Mouse (Mus musculus) neural tube, embryonic 13.5 days (tissue): ENCODE measurements around the gene D630045J12Rik. TPM values are rescaled to one million over a fixed set of nuclear protein-coding genes. Genes with fewer than 3 reads are reported as not detected.
A peak's percentile ranks its signal among the peaks of the same experiment; 100 is the strongest.

Experiments used
- ATAC-seq: fragments of 200-750 bp; cut with Nextera tagmentation; 2 replicates; pipeline ENCODE4 v1.8.0; 2017; ENCODE audit warnings: low read depth, mild to moderate bottlenecking, moderate TSS enrichment, moderate library complexity
- H3K27ac ChIP-seq: fragments of 300-500 bp; sonication (generic); replicated peaks from 2 replicates; pipeline ENCODE4 v1.5.1; 2015; ENCODE audit warnings: moderate library complexity, mild to moderate bottlenecking, inconsistent platforms
- H3K27me3 ChIP-seq: fragments of 300-500 bp; sonication (generic); 2 replicates; pipeline ENCODE4 v1.6.1; 2015; ENCODE audit warnings: mild to moderate bottlenecking, inconsistent platforms
- H3K36me3 ChIP-seq: fragments of 300-500 bp; sonication (generic); 2 replicates; pipeline ENCODE4 v1.6.1; 2015; ENCODE audit warnings: mild to moderate bottlenecking, inconsistent platforms
- H3K4me1 ChIP-seq: fragments of 300-500 bp; sonication (generic); replicated peaks from 2 replicates; pipeline ENCODE4 v1.6.1; 2015; ENCODE audit warnings: inconsistent platforms
- H3K4me2 ChIP-seq: fragments of 300-500 bp; sonication (generic); 2 replicates; pipeline ENCODE4 v1.6.1; 2015; ENCODE audit warnings: inconsistent platforms, mild to moderate bottlenecking, moderate library complexity
- H3K4me3 ChIP-seq: fragments of 300-500 bp; sonication (generic); 2 replicates; pipeline ENCODE4 v1.5.1; 2015; ENCODE audit warnings: mild to moderate bottlenecking, inconsistent platforms
- H3K9ac ChIP-seq: fragments of 300-500 bp; sonication (generic); 2 replicates; pipeline ENCODE4 v1.6.1; 2015; ENCODE audit warnings: moderate library complexity, mild to moderate bottlenecking, inconsistent platforms
- H3K9me3 ChIP-seq: fragments of 300-500 bp; sonication (generic); 2 replicates; pipeline ENCODE4 v1.6.1; 2016; ENCODE audit warnings: inconsistent platforms
- whole genome bisulfite sequencing: fragments of 180-500 bp; shearing (Covaris S2); methylation state at CpG from one replicate; pipeline ENCODE4 v1.1.7; 2015; 5-methylcytosine and 5-hydroxymethylcytosine counted together
- polyA plus RNA-seq: library from polyadenylated mRNA; unstranded; fragments of >200 nt; fragmentation: Nextera tagmentation; extraction: Ambion mirVana; gene quantifications from 2 replicates; pipeline ENCODE4 v1.2.1, GENCODE M21; 2015

The D630045J12Rik gene
- polyA plus RNA-seq, 1 experiment from 2014 or later: 14.6 TPM

- H3K36me3 ChIP-seq: peaks cover 62% of the 10 kb centered on the region
- H3K9ac ChIP-seq: peak overlapping the region; percentile 36; the same call in 1 of the 2 replicates
Observed at GRCm38 (mm10) chr6:38165385-38165784, 88.4 kb downstream of the D630045J12Rik start.

DNA sequence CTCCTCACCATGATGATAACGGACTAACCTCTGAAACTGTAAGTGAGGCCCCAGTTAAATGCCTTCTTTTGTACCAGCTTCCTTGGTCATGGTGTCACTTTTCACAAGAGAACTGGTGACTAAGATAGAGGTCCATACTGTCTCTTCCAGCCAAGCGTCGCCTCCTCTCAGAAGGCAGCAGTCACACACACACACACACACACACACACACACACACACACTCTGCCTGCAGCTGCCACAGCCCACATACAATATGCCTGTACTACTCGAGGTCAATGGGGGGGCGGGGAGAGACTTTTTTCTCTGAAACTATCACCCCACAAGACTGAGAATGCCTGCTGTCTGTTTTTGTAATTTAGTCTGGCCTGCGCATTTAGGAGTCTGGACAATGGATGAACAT lies 89.1 kb downstream of the D630045J12Rik start:
- WGBS: 77% methylated on average over 6 of the region's 6 CpGs
- Histone ChIP-seq H3K4me3 (no peak overlapping the region), H3K4me1 (peaks cover 39% of the 10 kb centered on the region), H3K36me3 (peaks cover 55% of the 10 kb centered on the region), H3K4me2 (no peak overlapping the region), H3K9ac (no peak overlapping the region), H3K9me3 (no peaks in the 10 kb centered on the region), H3K27ac (no peak overlapping the region; the same call in 1 of the 2 replicates), H3K27me3 (no peaks in the 10 kb centered on the region)
- ATAC-seq: no peak

More at GRCm38 (mm10) chr6:38165385-38165784, 88.4 kb downstream of the D630045J12Rik start:
- Histone ChIP-seq H3K9me3 (no peaks in the 10 kb centered on the region), H3K4me1 (peaks cover 35% of the 10 kb centered on the region), H3K4me2 (no peak overlapping the region), H3K4me3 (no peak overlapping the region), H3K27me3 (no peaks in the 10 kb centered on the region), H3K27ac (peak overlapping the region; percentile 61)
- WGBS: 67% methylated on average over 6 of the region's 6 CpGs
- ATAC-seq: no peak

DNA sequence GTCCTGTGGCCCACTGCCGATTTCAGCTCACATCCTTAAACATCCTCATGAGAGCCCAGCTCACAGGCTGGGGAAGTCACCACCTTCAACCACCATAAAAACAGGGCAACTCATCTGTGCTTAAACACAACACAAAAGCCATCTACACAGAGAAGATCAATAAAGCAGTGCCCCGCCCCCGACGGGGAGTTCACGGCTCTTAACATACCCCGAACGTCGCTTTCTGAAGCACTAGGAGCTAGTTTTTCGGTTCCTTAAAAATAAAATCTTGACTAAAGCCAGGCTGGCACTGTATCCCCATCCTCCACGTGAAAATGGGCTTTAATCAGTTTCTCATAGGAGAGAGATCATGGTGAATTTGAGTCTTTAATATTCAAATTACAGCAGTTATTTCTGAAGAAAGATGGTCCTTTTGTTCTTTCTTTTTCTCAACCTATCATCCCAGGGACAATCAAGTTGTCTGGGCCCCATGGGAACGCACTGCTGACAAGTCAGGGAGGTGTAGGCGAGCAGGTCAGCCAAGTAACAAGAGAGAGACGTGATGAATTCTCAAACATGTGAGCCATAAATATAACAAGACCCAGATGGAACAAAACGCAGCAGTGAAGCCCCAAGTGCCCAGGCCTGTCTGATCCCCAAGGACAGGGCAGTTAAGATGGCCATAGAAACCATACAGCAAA lies 90.8 kb downstream of the D630045J12Rik start:
- Histone ChIP-seq H3K27ac (peak overlapping the region; percentile 28; the same call in 1 of the 2 replicates), H3K4me1 (peaks cover 56% of the 10 kb centered on the region), H3K9ac (no peak overlapping the region), H3K27me3 (no peaks in the 10 kb centered on the region), H3K9me3 (no peaks in the 10 kb centered on the region), H3K4me3 (no peak overlapping the region), H3K4me2 (no peak overlapping the region), H3K36me3 (peaks cover 38% of the 10 kb centered on the region)
- ATAC-seq: no peak
- WGBS: 14% methylated on average over 14 of the region's 14 CpGs

DNA sequence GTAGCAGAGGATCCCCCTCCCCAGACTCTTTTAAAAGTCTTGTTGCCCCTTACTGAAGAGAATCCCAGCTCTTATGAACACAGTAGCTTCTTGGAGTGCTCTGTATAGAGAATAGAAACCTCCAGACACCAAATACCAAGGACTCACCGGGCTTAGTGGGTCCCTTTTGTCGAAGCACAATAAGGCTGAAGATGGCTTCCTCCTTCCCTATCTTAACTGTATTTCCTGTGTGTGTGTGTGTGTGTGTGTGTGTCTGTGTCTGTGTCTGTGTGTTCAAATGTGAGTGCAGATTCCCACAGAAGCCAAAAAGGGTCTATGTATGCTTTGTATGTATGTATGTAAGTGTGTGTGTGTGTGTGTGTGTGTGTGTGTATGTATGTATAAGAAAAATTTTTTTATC lies 93.3 kb downstream of the D630045J12Rik start:
- Histone ChIP-seq H3K36me3 (peaks cover 40% of the 10 kb centered on the region), H3K4me1 (peaks cover 53% of the 10 kb centered on the region), H3K9me3 (no peaks in the 10 kb centered on the region), H3K9ac (no peak overlapping the region), H3K27me3 (no peaks in the 10 kb centered on the region), H3K4me3 (no peak overlapping the region), H3K27ac (peak overlapping the region; percentile 83), H3K4me2 (no peak overlapping the region)
- ATAC-seq: peak; percentile 15; the same call in 1 of the 2 replicates
- 58% methylated on average over 2 of the region's 2 CpGs for WGBS

- no peak overlapping the region for H3K4me3 ChIP-seq
- H3K9me3 ChIP-seq: no peaks in the 10 kb centered on the region
- peaks cover 48% of the 10 kb centered on the region for H3K4me1 ChIP-seq
- no peak overlapping the region for H3K9ac ChIP-seq
- no peak overlapping the region for H3K4me2 ChIP-seq
- no peaks in the 10 kb centered on the region for H3K27me3 ChIP-seq
- peak; percentile 69 for ATAC-seq
- H3K36me3 ChIP-seq: peaks cover 41% of the 10 kb centered on the region
- H3K27ac ChIP-seq: peak overlapping the region; percentile 83
- 14% methylated on average over 3 of the region's 3 CpGs for WGBS
Observed at GRCm38 (mm10) chr6:38160102-38160501, 93.7 kb downstream of the D630045J12Rik start.

- peak; percentile 36; the same call in 1 of the 2 replicates for ATAC-seq
- Histone ChIP-seq H3K27me3 (no peaks in the 10 kb centered on the region), H3K4me1 (peaks cover 46% of the 10 kb centered on the region), H3K36me3 (peaks cover 44% of the 10 kb centered on the region), H3K4me2 (no peak overlapping the region), H3K27ac (no peak overlapping the region), H3K9ac (no peak overlapping the region), H3K4me3 (no peak overlapping the region), H3K9me3 (no peaks in the 10 kb centered on the region)
- WGBS: 69% methylated on average over 4 of the region's 4 CpGs
Observed at GRCm38 (mm10) chr6:38159576-38159975, 94.2 kb downstream of the D630045J12Rik start.

DNA sequence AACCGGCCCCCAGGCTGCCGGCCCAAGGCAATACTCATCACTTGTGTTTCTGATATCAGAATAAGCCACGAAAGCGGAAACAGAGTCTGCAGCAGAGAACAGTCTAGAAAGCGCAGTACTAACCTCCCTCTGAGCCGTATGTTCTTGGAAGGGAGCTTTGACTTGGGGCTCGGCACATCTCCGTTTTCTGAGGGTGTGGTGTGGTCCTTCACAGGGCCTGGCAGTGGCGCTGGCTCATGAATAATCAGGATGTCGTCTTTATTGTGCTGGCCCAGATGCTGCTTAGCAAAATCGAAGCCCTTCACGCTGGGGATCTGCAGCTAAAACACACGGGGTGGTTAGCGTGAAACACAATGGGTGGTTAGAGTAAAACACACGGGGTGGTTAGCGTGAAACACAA lies 95.9 kb downstream of the D630045J12Rik start:
- ATAC-seq: no peak
- no peak overlapping the region for H3K4me2 ChIP-seq
- H3K9me3 ChIP-seq: no peaks in the 10 kb centered on the region
- H3K4me1 ChIP-seq: peaks cover 37% of the 10 kb centered on the region
- H3K27ac ChIP-seq: peak overlapping the region; percentile 40; the same call in 1 of the 2 replicates
- 0 out of 2 replicates have a peak overlapping the region, but pooled peaks have one; percentile 34 for H3K9ac ChIP-seq
- H3K36me3 ChIP-seq: peaks cover 47% of the 10 kb centered on the region
- H3K27me3 ChIP-seq: no peaks in the 10 kb centered on the region
- WGBS: 48% methylated on average over 16 of the region's 16 CpGs
- no peak overlapping the region for H3K4me3 ChIP-seq

DNA sequence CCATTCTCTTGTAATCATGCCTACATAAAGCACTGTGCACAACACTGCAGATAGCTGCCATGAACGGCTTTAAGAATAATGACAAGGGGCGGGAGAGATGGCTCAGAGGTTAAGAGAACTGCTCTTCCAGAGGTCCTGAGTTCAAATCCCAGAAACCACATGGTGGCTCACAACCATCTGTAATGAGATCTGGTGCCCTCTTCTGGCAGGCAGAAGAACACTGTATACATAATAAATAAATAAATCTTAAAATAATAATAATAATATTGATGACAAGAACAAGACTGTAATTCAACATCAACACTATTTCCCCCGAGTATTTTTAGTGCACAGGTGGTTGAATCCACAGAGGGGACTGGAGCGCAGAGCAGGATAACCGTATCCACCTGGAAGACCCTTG lies 97.6 kb downstream of the D630045J12Rik start:
- WGBS: 91% methylated on average over 5 of the region's 5 CpGs
- H3K36me3 ChIP-seq: peaks cover 60% of the 10 kb centered on the region
- ATAC-seq: no peak
- H3K4me3 ChIP-seq: no peak overlapping the region
- no peak overlapping the region for H3K4me2 ChIP-seq
- H3K9me3 ChIP-seq: no peaks in the 10 kb centered on the region
- H3K27me3 ChIP-seq: no peaks in the 10 kb centered on the region
- H3K9ac ChIP-seq: no peak overlapping the region
- H3K27ac ChIP-seq: no peak overlapping the region
- H3K4me1 ChIP-seq: peaks cover 27% of the 10 kb centered on the region

- 85% methylated on average over 11 of the region's 11 CpGs for WGBS
- Histone ChIP-seq H3K27me3 (no peaks in the 10 kb centered on the region), H3K4me2 (no peak overlapping the region), H3K4me1 (no peaks in the 10 kb centered on the region), H3K36me3 (peaks cover 84% of the 10 kb centered on the region), H3K9ac (no peak overlapping the region), H3K9me3 (no peaks in the 10 kb centered on the region), H3K27ac (no peak overlapping the region), H3K4me3 (no peak overlapping the region)
- ATAC-seq: no peak
Observed at GRCm38 (mm10) chr6:38152305-38152704, 101.5 kb downstream of the D630045J12Rik start.

DNA sequence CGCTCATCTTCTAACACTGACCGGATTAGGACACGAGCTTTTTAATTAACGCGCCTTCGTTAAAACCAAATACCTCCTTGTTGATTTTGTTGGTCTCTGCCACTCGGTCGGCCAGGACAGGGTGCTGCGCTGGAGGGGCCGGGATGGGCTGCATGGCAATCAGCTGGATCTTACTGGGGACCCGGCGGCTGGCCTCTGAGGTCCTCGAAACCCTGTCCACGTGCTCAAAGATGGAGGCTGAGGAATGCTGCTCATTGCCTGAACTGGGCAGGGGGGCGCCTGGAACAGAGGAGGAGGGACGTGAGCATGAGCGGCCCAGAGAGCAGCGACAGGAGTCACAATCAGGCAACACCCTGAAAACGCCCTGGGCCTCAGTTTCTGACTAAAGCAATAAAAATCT lies 104.3 kb downstream of the D630045J12Rik start:
- H3K36me3 ChIP-seq: peaks cover 79% of the 10 kb centered on the region
- H3K4me1 ChIP-seq: 0 out of 2 replicates have a peak, but pooled peaks cover 13% of the 10 kb centered on the region
- no peaks in the 10 kb centered on the region for H3K9me3 ChIP-seq
- no peak overlapping the region for H3K9ac ChIP-seq
- no peak overlapping the region for H3K4me3 ChIP-seq
- ATAC-seq: no peak
- H3K27me3 ChIP-seq: no peaks in the 10 kb centered on the region
- no peak overlapping the region for H3K27ac ChIP-seq
- no peak overlapping the region for H3K4me2 ChIP-seq
- 89% methylated on average over 19 of the region's 19 CpGs for WGBS

DNA sequence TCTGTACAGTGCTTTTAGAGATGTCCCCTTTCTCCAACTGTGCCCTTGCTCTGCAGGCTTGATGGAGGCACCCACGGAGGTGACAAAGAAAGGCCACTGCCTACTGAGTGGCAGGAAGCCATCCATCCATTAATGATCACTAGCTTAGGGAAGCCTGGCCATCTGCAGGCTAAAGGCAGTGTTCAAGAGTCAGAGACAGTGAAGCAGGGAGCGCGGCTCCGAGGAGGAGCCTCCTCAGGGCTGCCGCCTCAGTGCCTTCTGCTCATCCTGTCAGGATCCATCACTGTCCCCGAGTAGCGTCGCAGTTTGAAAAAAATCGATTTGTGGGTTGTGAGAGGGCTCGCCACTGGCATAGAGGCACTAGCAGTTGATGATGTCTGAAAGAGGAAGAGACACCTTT lies 105.2 kb downstream of the D630045J12Rik start:
- no peak for ATAC-seq
- no peak overlapping the region for H3K4me2 ChIP-seq
- H3K4me3 ChIP-seq: no peak overlapping the region
- 93% methylated on average over 10 of the region's 10 CpGs for WGBS
- H3K27me3 ChIP-seq: no peaks in the 10 kb centered on the region
- H3K9me3 ChIP-seq: no peaks in the 10 kb centered on the region
- H3K27ac ChIP-seq: no peak overlapping the region
- no peak overlapping the region for H3K9ac ChIP-seq
- 0 out of 2 replicates have a peak, but pooled peaks cover 16% of the 10 kb centered on the region for H3K4me1 ChIP-seq
- H3K36me3 ChIP-seq: peaks cover 77% of the 10 kb centered on the region

DNA sequence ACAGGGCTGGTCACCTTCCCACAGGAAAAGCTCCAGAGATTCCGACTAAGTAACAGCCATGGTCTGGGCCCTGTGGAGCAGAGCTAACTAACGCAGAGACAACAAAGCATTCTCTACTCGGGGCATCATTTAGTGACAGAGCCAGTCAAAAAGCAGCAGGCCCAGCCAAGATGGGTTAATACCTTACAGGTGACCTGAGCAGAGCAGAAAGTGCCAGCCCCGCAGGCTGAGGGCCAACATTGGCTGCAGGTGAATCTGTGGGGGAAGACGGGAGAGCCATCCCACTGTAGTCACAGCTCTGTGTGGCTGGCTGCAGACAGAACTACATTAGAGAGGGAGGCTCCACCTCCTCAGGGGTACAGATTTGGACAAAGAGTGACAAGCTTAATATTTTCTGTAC lies 106.5 kb downstream of the D630045J12Rik start:
- H3K27me3 ChIP-seq: no peaks in the 10 kb centered on the region
- 87% methylated on average over 5 of the region's 5 CpGs for WGBS
- ATAC-seq: no peak
- H3K4me2 ChIP-seq: no peak overlapping the region
- no peaks in the 10 kb centered on the region for H3K9me3 ChIP-seq
- no peak overlapping the region for H3K9ac ChIP-seq
- peaks cover 73% of the 10 kb centered on the region for H3K36me3 ChIP-seq
- H3K27ac ChIP-seq: no peak overlapping the region
- no peak overlapping the region for H3K4me3 ChIP-seq
- 0 out of 2 replicates have a peak, but pooled peaks cover 16% of the 10 kb centered on the region for H3K4me1 ChIP-seq
